Mouse (Mus musculus) adrenal gland, postnatal 25 days (tissue): Measurements from ENCODE around the gene Mrgprf. TPM values are rescaled to one million over a fixed set of nuclear protein-coding genes. Genes with fewer than 3 reads are reported as not detected.

Experiments
- DNase-seq: peaks from one replicate; pipeline ENCODE4 v3.0.0; 2021; ENCODE audit warnings: mixed read lengths
- total RNA-seq: library from RNA; stranded (reverse); gene quantifications from 2 replicates; pipeline ENCODE4 v1.2.3, GENCODE M21; 2021

The Mrgprf gene
- total RNA-seq, 1 experiment from 2014 or later = 1.0 TPM

GRCm38 (mm10) chr7:145335616-145336332, 35.1 kb downstream of the Mrgprf start:
- no peak for DNase-seq

- no peak for DNase-seq
Observed at GRCm38 (mm10) chr7:145337889-145338288, 37.3 kb downstream of the Mrgprf start.

GRCm38 (mm10) chr7:145340248-145340904, 39.7 kb downstream of the Mrgprf start:
- no peak for DNase-seq

Other genes starting within 250 kb of the Mrgprf start
- gene 1810010D01Rik, start 92.7 kb upstream of the Mrgprf start, total RNA-seq = 0.52 TPM in 1 of 2 replicates, not detected in the other
- gene Tpcn2, start 16.8 kb upstream of the Mrgprf start, total RNA-seq = 13.7 and 18.8 TPM in 2 replicates
- not detected in 2 replicates for gene Mrgprd, start 14.0 kb downstream of the Mrgprf start, total RNA-seq